22 mouse cellular contexts compared by ENCODE assay signal in genomic region chr1:130998321-130998720, GRCm38 (mm10). TPM values are rescaled to one million over a fixed set of nuclear protein-coding genes. Genes with fewer than 3 reads are reported as not detected.
DNase-seq lines count a peak whose midpoint lies in the region.
"Had no signal": no experiment of that assay in that cellular context is flagged by ENCODE, and none has a peak within 500 bp of the region (broad histone marks: within the 10 kb centered on the region; RNA-seq: fewer than 3 reads in every experiment).

No protein-coding gene starts in this region.

- DNase-seq in layer of hippocampus, adult 11-12 months (ENCODE audit: low spot score): peak; percentile 32
- DNase-seq in layer of hippocampus, postnatal 25 days (ENCODE audit: extremely low spot score in 1 of 2, low spot score in 1 of 2): no peak
- DNase-seq in spleen, postnatal 4 days (ENCODE audit: low spot score in 2 of 2): peak; percentile 6 to 48
- DNase-seq in spleen, postnatal 36 days (ENCODE audit: low spot score in 2 of 2): no peak
- DNase-seq in layer of hippocampus, adult 9-11 months: peak; percentile 54
- DNase-seq in right cerebral cortex, postnatal 25 days: peak; percentile 12
- DNase-seq in embryo, embryonic 10.5 days (ENCODE audit: low spot score): no peak
- DNase-seq in cerebellum, adult 9-10 months: no peak
- DNase-seq: adrenal gland, postnatal 36 days; cerebellum, adult 18-20 months; cerebellum, postnatal 25 days; embryo, embryonic 11 days; gastrocnemius, postnatal 14 days; heart, adult 18-20 months; kidney, adult 2 months; lung, adult 18-20 months; lung, postnatal 10 days; spleen, adult 18-20 months had no signal

RNA-seq across cellular contexts. Expression of gene Il10, which starts 21.3 kb away (rescaled TPM):
- total RNA-seq in layer of hippocampus, postnatal 25 days (2021): not detected
- total RNA-seq: adrenal gland, adult 18-20 months; adrenal gland, postnatal 36 days; G1E; gastrocnemius, postnatal 14 days; heart, adult 18-20 months; heart, postnatal 25 days; left cerebral cortex, adult 2 months had no signal

RNA-seq across cellular contexts. Expression of gene Il19, which starts 58.4 kb away (rescaled TPM):
- total RNA-seq in layer of hippocampus, postnatal 25 days (2021): not detected
- total RNA-seq: adrenal gland, adult 18-20 months; adrenal gland, postnatal 36 days; G1E; gastrocnemius, postnatal 14 days; heart, adult 18-20 months; heart, postnatal 25 days; left cerebral cortex, adult 2 months had no signal

Comparison
In these comparisons a context has a peak if more than half of its experiments do, and no peak if none do; other contexts are left out.
1. DNase-seq: peak in layer of hippocampus, adult 11-12 months (single experiment), spleen, postnatal 4 days (2 of 2), layer of hippocampus, adult 9-11 months (single experiment) and right cerebral cortex, postnatal 25 days (single experiment); none in layer of hippocampus, postnatal 25 days (0 of 2), spleen, postnatal 36 days (0 of 2), embryo, embryonic 10.5 days (single experiment) and cerebellum, adult 9-10 months (single experiment).